Mouse (Mus musculus): Measurements from ENCODE around the gene Avpr1a. TPM values are rescaled to one million over a fixed set of nuclear protein-coding genes. Genes with fewer than 3 reads are reported as not detected.

Avpr1a gene
- not detected in 2 replicates for total RNA-seq (2017)

DNA sequence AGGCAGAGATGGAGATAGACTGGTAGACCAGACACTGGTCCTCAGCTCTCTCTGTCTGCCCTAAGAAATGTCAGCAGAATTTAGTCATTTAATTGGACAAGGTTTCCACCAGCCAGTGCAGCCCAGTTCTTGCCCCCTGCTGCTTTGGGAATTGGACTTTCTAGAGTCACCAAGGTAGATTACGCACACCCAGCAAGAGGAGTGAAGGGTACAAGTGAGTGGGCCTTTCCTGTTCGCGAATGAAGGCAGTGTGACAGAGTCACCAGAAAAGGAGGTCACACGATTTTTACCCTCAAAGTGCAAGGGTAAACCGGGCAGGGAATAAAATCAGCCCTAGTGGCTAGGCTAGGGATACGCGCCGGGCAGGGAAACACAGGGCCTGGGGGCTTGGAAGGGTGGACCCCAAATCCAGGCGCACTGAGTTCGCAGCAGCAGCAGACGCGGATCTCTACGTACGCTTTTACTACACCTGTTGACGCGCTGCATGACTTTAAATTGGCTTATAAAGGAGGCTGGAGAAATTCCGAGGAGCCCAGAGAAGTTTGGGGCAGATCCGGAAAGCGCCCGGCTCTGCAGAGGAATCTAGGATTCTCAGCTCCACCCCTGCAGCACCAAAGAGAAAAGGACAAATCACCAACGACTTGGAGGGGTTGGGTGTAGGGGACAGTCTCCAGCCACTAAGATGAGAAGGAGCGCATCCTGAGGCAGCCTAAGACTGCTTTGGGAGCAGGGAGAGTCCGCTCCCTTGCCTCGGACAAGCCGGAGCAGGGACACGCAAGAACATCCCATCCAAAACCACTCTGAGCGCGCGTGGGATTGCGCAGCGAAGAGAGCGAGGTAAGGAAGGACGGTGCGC is at the start of gene Avpr1a:
Gene Avpr1a, plus strand, starts transcription at position 639 of the 856 bp plus-strand sequence.
- peak in 1 of 2 experiments; percentile 5; a peak in 1 of 4 replicates for ATAC-seq (replicated peaks in 1 of 2; ENCODE audit: insufficient read depth in 1 of 2, low FRiP score in 2 of 2, low TSS enrichment in 1 of 2, low read depth in 1 of 2, poor library complexity in 2 of 2, severe bottlenecking in 2 of 2)

DNA sequence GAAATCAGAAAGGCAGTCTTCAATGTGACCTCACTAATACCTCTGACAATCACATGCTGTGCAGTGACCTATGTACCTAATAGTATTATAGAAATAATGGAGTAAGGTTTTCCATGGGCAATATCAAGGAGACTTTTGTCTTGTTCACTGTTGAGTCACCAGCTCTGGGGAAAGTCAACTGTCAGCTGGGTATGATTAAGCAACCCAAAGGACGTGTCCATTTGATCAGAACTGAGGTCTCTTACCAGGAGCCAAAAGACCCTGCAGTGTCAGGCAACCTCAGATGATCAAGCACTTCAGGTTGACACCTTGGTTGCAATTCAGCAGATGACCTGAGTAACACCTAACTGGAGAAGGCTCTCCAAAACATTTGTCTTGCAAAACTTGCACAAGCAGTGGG is 46.0 kb upstream of the Avpr1a start:
- no peak for ATAC-seq (replicated peaks in 1 of 2; ENCODE audit: insufficient read depth in 1 of 2, low FRiP score in 2 of 2, low TSS enrichment in 1 of 2, low read depth in 1 of 2, poor library complexity in 2 of 2, severe bottlenecking in 2 of 2)

- no peak for ATAC-seq (replicated peaks in 1 of 2; ENCODE audit: insufficient read depth in 1 of 2, low FRiP score in 2 of 2, low TSS enrichment in 1 of 2, low read depth in 1 of 2, poor library complexity in 2 of 2, severe bottlenecking in 2 of 2)
Measured at GRCm38 (mm10) chr10:122406333-122406732, 42.0 kb upstream of the Avpr1a start.

GRCm38 (mm10) chr10:122408697-122409409 is 39.4 kb upstream of the Avpr1a start:
- ATAC-seq (replicated peaks in 1 of 2; ENCODE audit: insufficient read depth in 1 of 2, low FRiP score in 2 of 2, low TSS enrichment in 1 of 2, low read depth in 1 of 2, poor library complexity in 2 of 2, severe bottlenecking in 2 of 2) = no peak

- ATAC-seq (replicated peaks in 1 of 2; ENCODE audit: insufficient read depth in 1 of 2, low FRiP score in 2 of 2, low TSS enrichment in 1 of 2, low read depth in 1 of 2, poor library complexity in 2 of 2, severe bottlenecking in 2 of 2) = no peak
Measured at GRCm38 (mm10) chr10:122410791-122411190, 37.5 kb upstream of the Avpr1a start.

DNA sequence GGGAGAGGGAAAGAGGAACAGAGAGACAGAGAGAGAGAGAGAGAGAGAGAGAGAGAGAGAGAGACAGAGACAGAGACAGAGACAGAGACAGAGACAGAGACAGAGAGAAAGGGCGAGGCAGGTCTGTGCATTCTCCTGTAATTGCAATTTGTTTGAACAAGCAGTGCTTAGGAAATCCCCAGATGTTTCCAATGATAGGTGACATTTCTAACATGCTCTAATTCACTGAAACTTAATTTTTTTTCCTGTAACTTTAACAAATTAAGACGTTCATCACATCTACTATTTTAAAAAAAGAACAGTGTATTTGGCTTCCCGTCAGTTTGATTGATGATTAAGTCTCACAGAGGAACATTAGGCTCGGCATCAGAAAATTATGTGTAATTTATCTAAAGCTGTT is 15.6 kb upstream of the Avpr1a start:
- ATAC-seq (replicated peaks in 1 of 2; ENCODE audit: insufficient read depth in 1 of 2, low FRiP score in 2 of 2, low TSS enrichment in 1 of 2, low read depth in 1 of 2, poor library complexity in 2 of 2, severe bottlenecking in 2 of 2) = no peak

DNA sequence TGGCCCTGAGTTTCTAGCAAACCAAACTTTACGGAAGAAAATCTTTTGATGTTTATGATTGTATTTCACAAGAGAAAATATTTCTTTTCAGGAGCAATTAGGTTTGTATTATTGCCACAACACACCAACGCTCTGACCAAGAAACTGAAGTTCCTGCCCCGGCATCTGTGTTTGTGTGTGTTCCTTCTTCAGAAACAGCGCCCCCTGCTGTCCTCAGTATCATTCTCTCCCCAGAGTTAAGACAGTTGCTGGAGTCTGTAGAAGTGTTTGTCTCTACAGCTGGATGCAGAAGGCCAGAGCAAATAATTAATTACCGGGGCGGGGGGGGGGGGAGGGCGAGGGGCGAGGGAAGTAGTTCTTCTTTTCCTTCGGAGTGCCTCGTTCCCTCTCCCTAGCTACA is 1.0 kb upstream of the Avpr1a start:
- ATAC-seq (replicated peaks in 1 of 2; ENCODE audit: insufficient read depth in 1 of 2, low FRiP score in 2 of 2, low TSS enrichment in 1 of 2, low read depth in 1 of 2, poor library complexity in 2 of 2, severe bottlenecking in 2 of 2) = 0 out of 4 replicates have a peak, but pooled peaks of 1 of the 2 experiments have one; percentile 46

DNA sequence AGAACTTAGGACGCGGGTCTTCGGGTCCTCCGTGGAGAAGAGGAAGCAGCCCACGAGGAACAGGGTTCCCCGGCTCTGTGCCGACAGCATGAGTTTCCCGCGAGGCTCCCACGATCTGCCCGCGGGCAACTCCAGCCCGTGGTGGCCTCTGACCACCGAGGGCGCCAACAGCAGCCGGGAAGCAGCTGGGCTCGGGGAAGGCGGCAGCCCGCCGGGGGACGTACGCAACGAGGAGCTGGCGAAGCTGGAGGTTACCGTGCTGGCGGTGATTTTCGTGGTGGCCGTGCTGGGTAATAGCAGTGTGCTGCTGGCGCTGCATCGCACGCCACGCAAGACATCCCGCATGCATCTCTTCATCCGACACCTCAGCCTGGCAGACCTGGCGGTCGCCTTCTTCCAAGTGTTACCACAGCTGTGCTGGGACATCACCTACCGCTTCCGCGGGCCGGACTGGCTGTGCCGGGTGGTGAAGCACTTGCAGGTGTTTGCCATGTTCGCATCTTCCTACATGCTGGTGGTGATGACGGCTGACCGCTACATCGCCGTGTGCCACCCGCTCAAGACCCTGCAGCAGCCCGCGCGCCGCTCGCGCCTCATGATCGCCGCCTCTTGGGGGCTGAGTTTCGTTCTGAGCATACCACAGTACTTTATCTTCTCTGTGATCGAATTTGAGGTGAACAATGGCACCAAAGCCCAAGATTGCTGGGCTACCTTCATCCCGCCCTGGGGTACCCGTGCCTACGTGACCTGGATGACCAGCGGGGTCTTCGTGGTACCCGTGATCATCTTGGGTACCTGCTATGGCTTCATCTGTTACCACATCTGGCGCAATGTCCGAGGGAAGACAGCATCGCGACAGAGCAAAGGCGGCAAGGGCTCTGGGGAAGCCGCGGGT is 665 bp downstream of the Avpr1a start:
- ATAC-seq (replicated peaks in 1 of 2; ENCODE audit: insufficient read depth in 1 of 2, low FRiP score in 2 of 2, low TSS enrichment in 1 of 2, low read depth in 1 of 2, poor library complexity in 2 of 2, severe bottlenecking in 2 of 2) = peak; percentile 51 to 52

GRCm38 (mm10) chr10:122449856-122450255 is 1.6 kb downstream of the Avpr1a start:
- ATAC-seq (replicated peaks in 1 of 2; ENCODE audit: insufficient read depth in 1 of 2, low FRiP score in 2 of 2, low TSS enrichment in 1 of 2, low read depth in 1 of 2, poor library complexity in 2 of 2, severe bottlenecking in 2 of 2) = no peak

GRCm38 (mm10) chr10:122453466-122453865 is 5.2 kb downstream of the Avpr1a start:
- ATAC-seq (replicated peaks in 1 of 2; ENCODE audit: insufficient read depth in 1 of 2, low FRiP score in 2 of 2, low TSS enrichment in 1 of 2, low read depth in 1 of 2, poor library complexity in 2 of 2, severe bottlenecking in 2 of 2) = peak; percentile 38 to 52; a peak in 1 of 4 replicates

GRCm38 (mm10) chr10:122455793-122456192 is 7.5 kb downstream of the Avpr1a start:
- ATAC-seq (replicated peaks in 1 of 2; ENCODE audit: insufficient read depth in 1 of 2, low FRiP score in 2 of 2, low TSS enrichment in 1 of 2, low read depth in 1 of 2, poor library complexity in 2 of 2, severe bottlenecking in 2 of 2) = no peak

DNA sequence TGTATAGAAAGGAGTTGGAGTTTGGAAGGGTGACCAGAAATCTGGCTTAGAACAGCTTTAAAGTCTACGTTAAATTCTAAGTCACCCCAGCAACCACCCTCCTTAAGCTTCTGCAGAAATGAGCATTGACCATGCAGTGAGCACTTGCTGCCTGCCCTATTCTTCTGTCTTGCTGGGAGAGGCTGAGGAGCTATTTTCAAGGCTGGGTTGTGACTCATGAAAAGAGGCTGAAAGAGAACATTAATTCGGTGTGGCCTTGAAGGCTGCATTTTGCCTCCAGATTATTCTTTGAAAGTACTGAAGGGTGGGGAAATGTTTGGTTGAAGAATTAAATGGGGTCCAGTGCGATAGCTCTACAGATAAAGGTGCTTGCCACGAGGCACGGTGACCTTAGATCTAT is 28.5 kb downstream of the Avpr1a start:
- no peak for ATAC-seq (replicated peaks in 1 of 2; ENCODE audit: insufficient read depth in 1 of 2, low FRiP score in 2 of 2, low TSS enrichment in 1 of 2, low read depth in 1 of 2, poor library complexity in 2 of 2, severe bottlenecking in 2 of 2)

- ATAC-seq (replicated peaks in 1 of 2; ENCODE audit: insufficient read depth in 1 of 2, low FRiP score in 2 of 2, low TSS enrichment in 1 of 2, low read depth in 1 of 2, poor library complexity in 2 of 2, severe bottlenecking in 2 of 2) = no peak
Measured at GRCm38 (mm10) chr10:122498551-122498950, 50.3 kb downstream of the Avpr1a start.

- ATAC-seq (replicated peaks in 1 of 2; ENCODE audit: insufficient read depth in 1 of 2, low FRiP score in 2 of 2, low TSS enrichment in 1 of 2, low read depth in 1 of 2, poor library complexity in 2 of 2, severe bottlenecking in 2 of 2) = no peak
Measured at GRCm38 (mm10) chr10:122499306-122499705, 51.0 kb downstream of the Avpr1a start.
